Comparison of ENCODE assay signal across 16 mouse cellular contexts in the genomic region with DNA sequence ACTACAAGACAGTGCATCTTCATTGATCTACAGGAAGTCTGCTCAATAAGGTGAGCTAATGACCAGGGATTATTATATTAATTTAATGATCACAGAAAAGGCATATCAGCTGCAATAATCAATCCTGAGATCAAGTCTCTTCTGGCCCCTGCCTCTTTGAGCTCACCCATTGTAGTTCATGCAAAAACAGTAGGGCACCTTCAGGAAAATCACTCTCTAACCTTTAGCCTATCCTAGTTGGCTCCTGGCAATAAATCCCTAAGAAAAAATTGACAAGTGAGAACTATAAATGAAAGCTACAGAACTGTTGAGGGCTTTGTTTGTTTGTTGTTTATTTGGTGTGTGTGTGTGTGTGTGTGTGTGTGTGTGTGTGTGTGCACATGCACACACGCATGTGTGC.
"Had no signal": no experiment of that assay in that cellular context is flagged by ENCODE, and none has a peak within 500 bp of the region (broad histone marks: within the 10 kb centered on the region; RNA-seq: fewer than 3 reads in every experiment).

No protein-coding gene starts in this region.

- H3K27ac ChIP-seq: neural tube, embryonic 13.5 days; neural tube, embryonic 15.5 days; stomach, embryonic 15.5 days; stomach, postnatal 0 days had no signal

- DNase-seq: retina, postnatal 1 day; right cerebral cortex, adult 18-20 months; right cerebral cortex, postnatal 14 days; right cerebral cortex, postnatal 25 days; right cerebral cortex, postnatal 4 days; spleen, adult 18-20 months; thymus, adult 18-20 months; thymus, adult 2 months; thymus, postnatal 14 days; thymus, postnatal 25 days; thymus, postnatal 36 days; thymus, postnatal 4 days had no signal

- H3K27me3 ChIP-seq: neural tube, embryonic 13.5 days; neural tube, embryonic 15.5 days; stomach, embryonic 15.5 days had no signal

- H3K4me3 ChIP-seq: neural tube, embryonic 13.5 days; neural tube, embryonic 15.5 days; stomach, embryonic 15.5 days had no signal

- H3K9ac ChIP-seq: neural tube, embryonic 13.5 days; neural tube, embryonic 15.5 days; stomach, embryonic 15.5 days had no signal

- H3K4me1 ChIP-seq: neural tube, embryonic 13.5 days; neural tube, embryonic 15.5 days; stomach, embryonic 15.5 days had no signal

- H3K9me3 ChIP-seq: neural tube, embryonic 13.5 days; neural tube, embryonic 15.5 days; stomach, embryonic 15.5 days had no signal

- H3K36me3 ChIP-seq: neural tube, embryonic 13.5 days; neural tube, embryonic 15.5 days; stomach, embryonic 15.5 days had no signal

- H3K4me2 ChIP-seq: neural tube, embryonic 13.5 days; neural tube, embryonic 15.5 days; stomach, embryonic 15.5 days had no signal
